Mouse (Mus musculus) WW6 (cell line): Measurements from ENCODE around the gene Ippk.
A peak's percentile ranks its signal among the peaks of the same experiment; 100 is the strongest.

Experiments
- DNase-seq: peaks from one replicate; pipeline ENCODE4 v3.0.0-alpha.2; 2013; ENCODE audit warnings: low read depth, low spot score

The Ippk gene

DNA sequence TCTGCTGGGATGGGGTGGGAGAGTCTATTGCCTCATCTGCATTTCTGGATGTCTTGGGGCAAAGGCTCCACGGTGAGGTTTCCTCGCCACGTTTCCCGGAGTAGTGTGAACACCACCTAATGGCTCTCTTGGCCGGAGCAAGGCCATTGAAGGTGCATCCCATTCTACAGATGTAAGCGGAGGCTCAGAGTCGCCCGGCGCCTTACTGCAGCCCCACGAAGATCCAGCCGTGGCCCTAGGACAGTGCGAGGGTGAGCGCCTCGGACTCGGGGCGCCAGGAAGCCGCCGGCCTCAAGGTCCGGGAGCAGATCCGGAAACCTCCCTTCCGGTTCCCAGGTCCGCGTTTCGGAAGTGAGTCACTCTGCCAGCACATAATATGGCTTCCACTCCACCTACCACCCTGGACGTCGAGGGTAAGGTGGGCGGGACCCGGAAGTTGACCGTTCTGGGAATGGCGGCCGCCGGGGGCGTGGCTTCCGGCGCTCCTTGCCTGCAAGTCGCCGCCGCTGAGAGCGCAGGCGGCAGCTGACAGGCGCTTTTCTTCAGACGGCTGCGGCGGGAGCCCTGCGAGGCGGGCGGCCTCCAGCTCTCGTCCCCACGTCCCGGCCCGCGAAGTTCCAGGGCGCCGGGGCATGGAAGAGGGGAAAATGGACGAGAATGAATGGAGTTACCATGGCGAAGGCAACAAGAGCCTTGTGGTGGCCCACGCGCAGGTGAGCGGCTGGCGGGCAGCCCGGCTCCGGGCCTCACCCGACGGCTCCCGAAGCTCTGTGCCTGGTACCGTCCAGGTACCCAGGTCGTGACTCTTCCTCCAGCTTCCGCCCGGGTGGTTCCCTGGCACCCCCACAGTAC lies at the start of gene Ippk:
Ippk (plus strand) TSS at position 496 of the 852 bp plus-strand sequence.
- peak; percentile 94 for DNase-seq

GRCm38 (mm10) chr13:49371428-49371899 lies 49.6 kb upstream of the Ippk start:
- no peak for DNase-seq

- DNase-seq, result no peak
Measured at GRCm38 (mm10) chr13:49372370-49373060, 48.5 kb upstream of the Ippk start.

DNA sequence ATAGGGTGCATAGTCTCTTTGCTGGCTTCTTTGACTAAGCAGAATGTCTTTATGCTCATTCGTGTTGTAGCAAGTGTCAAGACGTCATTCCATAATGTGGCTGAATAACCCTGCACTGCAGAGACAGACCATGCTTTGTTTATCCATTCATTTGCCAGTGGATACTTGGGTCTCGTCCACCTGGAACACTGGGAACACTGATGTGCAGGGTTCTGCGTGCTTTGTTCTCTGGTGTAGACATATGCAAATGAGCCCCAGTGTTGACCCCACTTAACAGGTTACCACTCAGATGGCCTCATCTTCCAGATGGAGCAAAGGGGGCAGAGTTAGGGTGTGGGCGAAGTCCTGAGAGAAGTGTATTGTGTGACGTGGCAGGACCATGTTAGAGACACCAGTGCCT lies 46.7 kb upstream of the Ippk start:
- no peak for DNase-seq

- no peak for DNase-seq
Measured at GRCm38 (mm10) chr13:49374730-49375129, 46.3 kb upstream of the Ippk start.

GRCm38 (mm10) chr13:49377608-49378007 lies 43.4 kb upstream of the Ippk start:
- no peak for DNase-seq

DNA sequence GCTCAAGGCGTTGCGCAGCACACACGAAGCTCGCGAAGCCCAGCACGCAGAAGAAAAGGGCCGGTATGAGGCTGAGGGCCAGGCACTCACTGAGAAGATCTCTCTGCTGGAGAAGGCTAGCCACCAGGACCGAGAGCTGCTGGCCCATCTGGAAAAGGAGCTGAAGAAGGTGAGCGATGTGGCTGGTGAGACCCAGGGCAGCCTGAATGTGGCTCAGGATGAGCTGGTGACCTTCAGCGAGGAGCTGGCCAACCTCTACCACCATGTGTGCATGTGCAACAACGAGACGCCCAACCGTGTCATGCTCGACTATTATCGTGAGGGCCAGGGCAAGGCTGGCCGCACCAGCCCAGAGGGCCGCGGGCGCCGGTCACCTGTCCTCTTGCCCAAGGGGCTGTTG lies 41.7 kb upstream of the Ippk start:
- DNase-seq, result no peak

DNA sequence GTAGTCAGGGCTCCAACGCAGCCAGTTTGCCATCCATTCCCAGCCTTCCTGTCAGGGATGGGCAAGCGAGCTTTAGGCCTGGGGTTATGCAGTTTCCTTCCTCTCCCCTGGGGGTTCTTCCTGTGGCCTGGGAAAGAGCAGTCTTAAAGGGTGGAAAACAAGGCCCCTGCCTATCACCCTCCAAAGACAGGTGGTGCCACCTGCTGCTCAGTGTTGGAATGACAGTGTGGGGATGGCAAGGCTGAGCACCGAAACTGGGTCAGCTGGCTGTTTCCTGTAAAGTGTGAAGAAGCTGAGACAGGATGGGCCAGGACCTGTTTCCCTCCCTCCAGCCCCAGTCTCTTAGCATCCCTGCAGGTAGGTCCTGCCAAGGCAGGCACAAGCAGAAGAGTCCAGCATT lies 39.8 kb upstream of the Ippk start:
- DNase-seq, result peak; percentile 62

- no peak for DNase-seq
Measured at GRCm38 (mm10) chr13:49382997-49383396, 38.1 kb upstream of the Ippk start.

- DNase-seq, result no peak
Measured at GRCm38 (mm10) chr13:49384751-49385463, 36.1 kb upstream of the Ippk start.

GRCm38 (mm10) chr13:49391374-49391773 lies 29.7 kb upstream of the Ippk start:
- DNase-seq, result no peak

DNA sequence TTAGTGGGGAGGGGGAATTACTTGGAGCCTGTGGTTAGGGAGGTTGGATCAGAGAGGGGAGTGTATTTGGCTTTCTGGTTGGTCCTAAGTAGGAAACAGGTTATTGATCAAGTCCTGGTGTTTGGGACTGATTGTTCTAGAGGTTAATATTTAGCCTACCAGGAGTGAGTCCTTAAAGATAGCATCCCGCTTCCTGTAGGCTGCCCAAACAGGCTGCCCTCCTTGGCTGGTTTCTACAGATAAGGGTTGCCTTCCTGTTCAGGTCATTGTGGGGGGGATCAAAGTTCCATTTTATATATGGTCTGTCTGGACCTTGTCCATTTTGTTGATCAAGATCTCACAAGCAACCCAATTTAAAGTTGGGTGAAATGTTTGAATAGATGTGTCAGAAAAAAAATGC lies 27.5 kb upstream of the Ippk start:
- no peak for DNase-seq

- DNase-seq, result no peak
Measured at GRCm38 (mm10) chr13:49394886-49395447, 26.1 kb upstream of the Ippk start.

DNA sequence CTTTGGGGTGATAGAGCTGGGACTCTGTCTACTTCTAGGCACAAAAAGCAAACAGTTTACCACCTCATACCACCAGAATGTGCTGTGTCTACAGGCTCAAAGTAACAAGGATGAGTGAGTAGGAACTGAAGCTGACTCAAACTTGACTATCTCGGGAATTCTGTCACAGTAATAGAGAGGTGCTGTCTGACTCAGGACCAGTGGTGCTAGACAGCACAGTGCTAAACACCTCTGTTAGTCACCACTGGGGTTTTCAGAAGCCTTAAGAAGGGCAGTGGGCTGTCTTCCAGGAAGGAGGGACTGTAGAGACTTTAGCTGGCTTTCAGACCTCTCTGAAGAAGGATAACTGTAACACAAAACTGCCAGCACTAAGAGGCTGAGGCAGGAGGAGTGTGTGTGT lies 24.3 kb upstream of the Ippk start:
- no peak for DNase-seq

GRCm38 (mm10) chr13:49398191-49398590 lies 22.9 kb upstream of the Ippk start:
- no peak for DNase-seq

DNA sequence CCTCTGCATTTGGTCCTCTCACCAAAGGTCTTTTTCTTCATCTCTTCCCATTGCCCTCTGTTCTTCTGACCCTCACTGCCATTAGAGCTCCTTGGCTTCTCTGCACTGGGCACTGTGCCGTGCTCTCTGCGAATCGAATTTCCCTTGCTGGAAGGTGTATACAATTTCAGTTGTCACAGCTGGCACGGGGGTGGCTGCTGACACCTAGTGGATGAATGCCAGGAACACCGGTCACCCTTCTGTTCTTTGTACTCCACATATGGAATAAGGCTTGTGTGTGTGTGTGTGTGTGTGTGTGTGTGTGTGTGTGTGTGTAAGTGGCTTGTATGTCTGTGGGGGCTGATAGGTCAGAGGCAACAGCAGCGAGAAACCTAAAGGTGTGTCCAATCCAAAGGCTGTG lies 20.9 kb upstream of the Ippk start:
- no peak for DNase-seq

DNA sequence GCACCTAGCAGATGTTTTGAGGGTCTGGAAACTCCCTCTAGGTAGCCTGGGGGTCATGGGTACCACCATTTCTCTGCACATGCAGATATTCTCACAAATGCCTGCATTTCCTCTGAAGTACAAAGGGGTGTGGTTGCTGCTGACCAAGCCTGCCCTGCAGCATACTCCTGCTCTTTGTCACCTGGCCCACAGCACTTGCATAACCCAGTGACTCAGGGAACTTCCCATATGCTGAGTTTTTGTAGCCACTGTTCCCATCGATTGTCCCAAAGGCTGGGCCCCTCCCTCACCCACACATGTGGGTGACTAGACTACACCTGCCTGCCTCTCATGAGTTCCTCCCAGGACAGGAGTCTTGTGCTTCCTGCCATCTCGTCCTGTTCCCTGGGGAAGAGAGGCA lies 18.4 kb upstream of the Ippk start:
- DNase-seq, result no peak

DNA sequence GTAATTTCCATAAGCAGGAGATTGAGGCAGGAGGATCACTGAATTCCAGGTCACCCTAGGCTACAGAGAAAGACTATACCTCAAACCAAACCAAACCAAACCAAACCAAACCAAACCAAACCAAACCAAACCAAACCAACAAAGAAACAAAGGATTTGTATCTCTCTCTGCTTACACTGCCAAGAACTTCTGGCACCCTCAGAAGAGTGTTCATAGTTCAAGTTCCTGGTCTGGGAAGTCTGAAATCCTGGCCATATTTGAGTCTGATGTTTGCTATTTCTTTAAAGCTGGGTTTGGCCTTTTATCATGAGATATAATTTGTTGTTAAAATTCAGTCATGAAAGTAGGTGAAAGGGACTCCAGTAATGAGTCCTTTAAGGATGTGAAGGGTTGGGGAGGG lies 13.3 kb upstream of the Ippk start:
- no peak for DNase-seq

GRCm38 (mm10) chr13:49421606-49421917 lies 513 bp downstream of the Ippk start:
- no peak for DNase-seq

DNA sequence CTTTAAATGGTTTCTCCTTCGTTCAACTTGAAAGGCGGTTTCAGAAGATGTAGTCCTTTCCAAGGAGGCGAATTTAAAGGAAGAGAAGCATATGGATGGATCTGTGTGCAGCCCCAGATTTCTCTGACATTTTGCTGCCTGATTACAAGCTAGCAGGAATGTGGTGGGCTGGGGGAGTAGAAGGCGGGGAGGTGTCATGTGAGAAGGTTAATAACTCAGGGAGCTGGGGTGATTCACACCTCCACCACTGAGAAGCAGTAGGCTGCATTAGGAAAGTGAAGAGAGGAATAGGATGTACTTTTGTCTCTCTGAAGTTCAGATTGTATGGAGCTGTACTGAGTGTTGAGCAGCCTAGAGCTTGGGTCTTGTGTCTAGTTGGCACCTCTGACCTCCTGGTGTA lies 910 bp downstream of the Ippk start:
- no peak for DNase-seq

DNA sequence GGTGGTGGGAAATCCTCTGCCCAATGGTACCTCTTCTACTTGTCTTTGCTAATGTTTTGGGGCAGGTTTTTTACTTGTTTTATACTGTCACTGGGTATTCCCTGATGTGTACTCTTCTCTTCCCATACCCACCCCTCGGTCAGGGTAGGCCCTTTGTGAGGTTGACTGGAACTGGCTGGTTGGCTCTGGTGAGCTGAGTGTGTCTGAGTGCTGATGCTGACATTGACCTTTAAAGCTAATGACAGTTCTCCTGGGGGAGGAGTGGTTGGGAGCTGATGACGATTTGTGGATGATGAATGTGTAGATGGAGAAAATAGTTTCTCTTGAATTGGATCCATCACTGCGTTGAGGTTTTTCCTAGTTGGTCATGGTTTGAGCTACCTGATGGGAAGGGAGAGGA lies 5.7 kb downstream of the Ippk start:
- DNase-seq, result no peak

- DNase-seq, result no peak
Measured at GRCm38 (mm10) chr13:49428042-49428675, 7.1 kb downstream of the Ippk start.
